Mouse (Mus musculus): Measurements from ENCODE around the gene Rbp4.

Gene Rbp4

GRCm38 (mm10) chr19:38091512-38091985 is 33.5 kb downstream of the Rbp4 start:
- peak; percentile 51 for DNase-seq (ENCODE audit: low read depth, low spot score)

- no peak for DNase-seq (ENCODE audit: low read depth, low spot score)
These were observed 35.7 kb downstream of the Rbp4 start for GRCm38 (mm10) chr19:38089358-38089757.

GRCm38 (mm10) chr19:38086948-38087551 is 38.0 kb downstream of the Rbp4 start:
- peak; percentile 18 for DNase-seq (ENCODE audit: low read depth, low spot score)

- no peak for DNase-seq (ENCODE audit: low read depth, low spot score)
These were observed 39.2 kb downstream of the Rbp4 start for GRCm38 (mm10) chr19:38085841-38086240.

GRCm38 (mm10) chr19:38082931-38083525 is 42.1 kb downstream of the Rbp4 start:
- no peak for DNase-seq (ENCODE audit: low read depth, low spot score)

GRCm38 (mm10) chr19:38081361-38081760 is 43.7 kb downstream of the Rbp4 start:
- no peak for DNase-seq (ENCODE audit: low read depth, low spot score)

GRCm38 (mm10) chr19:38077851-38078540 is 47.1 kb downstream of the Rbp4 start:
- DNase-seq (ENCODE audit: low read depth, low spot score) = no peak

- peak; percentile 26 for DNase-seq (ENCODE audit: low read depth, low spot score)
These were observed 48.8 kb downstream of the Rbp4 start for GRCm38 (mm10) chr19:38076251-38076650.

GRCm38 (mm10) chr19:38075051-38075450 is 50.0 kb downstream of the Rbp4 start:
- DNase-seq (ENCODE audit: low read depth, low spot score) = no peak

- no peak for DNase-seq (ENCODE audit: low read depth, low spot score)
These were observed 51.9 kb downstream of the Rbp4 start for GRCm38 (mm10) chr19:38073226-38073625.
